Mouse (Mus musculus) forebrain, embryonic 16.5 days (tissue): ENCODE data around the gene Col23a1. TPM values are rescaled to one million over a fixed set of nuclear protein-coding genes. Genes with fewer than 3 reads are reported as not detected.

Experiments used
- ATAC-seq: fragments of 200-750 bp; cut with Nextera tagmentation; 2 replicates; pipeline ENCODE4 v1.8.0; 2017; ENCODE audit warnings: mild to moderate bottlenecking, moderate library complexity
- H3K27ac ChIP-seq: fragments of 300-500 bp; sonication (generic); 2 replicates; pipeline ENCODE4 v1.5.1; 2014; ENCODE audit warnings: low read length, control low read depth
- H3K27me3 ChIP-seq: fragments of 300-500 bp; sonication (generic); replicated peaks from 2 replicates; pipeline ENCODE4 v1.6.1; 2014; ENCODE audit warnings: low read length; ENCODE audit not compliant: control insufficient read depth, insufficient read depth
- H3K36me3 ChIP-seq: fragments of 300-500 bp; sonication (generic); 2 replicates; pipeline ENCODE4 v1.6.1; 2014; ENCODE audit not compliant: control insufficient read depth, insufficient read depth
- H3K4me1 ChIP-seq: fragments of 300-500 bp; sonication (generic); replicated peaks from 2 replicates; pipeline ENCODE4 v1.6.1; 2014; ENCODE audit warnings: low read length; ENCODE audit not compliant: control insufficient read depth, insufficient read depth
- H3K4me2 ChIP-seq: fragments of 300-500 bp; sonication (generic); 2 replicates; pipeline ENCODE4 v1.6.1; 2014; ENCODE audit warnings: mild to moderate bottlenecking, low read length, control low read depth
- H3K4me3 ChIP-seq: fragments of 300-500 bp; sonication (generic); replicated peaks from 2 replicates; pipeline ENCODE4 v1.5.1; 2014; ENCODE audit warnings: mild to moderate bottlenecking, low read length, control low read depth
- H3K9ac ChIP-seq: fragments of 300-500 bp; sonication (generic); replicated peaks from 2 replicates; pipeline ENCODE4 v1.6.1; 2014; ENCODE audit warnings: low read depth, low read length, control low read depth
- H3K9me3 ChIP-seq: fragments of 300-500 bp; sonication (generic); 2 replicates; pipeline ENCODE4 v1.6.1; 2016; ENCODE audit warnings: low read length; ENCODE audit not compliant: control insufficient read depth
- WGBS: fragments of 180-500 bp; shearing (Covaris S2); extraction: QIAGEN DNeasy Blood & Tissue Kit; methylation state at CpG from one replicate; pipeline ENCODE4 v1.1.7; 2014; 5-methylcytosine and 5-hydroxymethylcytosine counted together
- polyA plus RNA-seq: library from polyadenylated mRNA; unstranded; fragments of >200 nt; fragmentation: Nextera tagmentation; extraction: Ambion mirVana; gene quantifications from 2 replicates; pipeline ENCODE4 v1.2.1, GENCODE M21; 2015

Gene Col23a1
- polyA plus RNA-seq, 1 experiment from 2014 or later = 3.0 TPM

GRCm38 (mm10) chr11:51521440-51521839 lies 231.7 kb downstream of the Col23a1 start:
- no peak overlapping the region for H3K4me3 ChIP-seq
- no peak overlapping the region for H3K27ac ChIP-seq
- WGBS = 87% methylated on average over 3 of the region's 3 CpGs
- no peak for ATAC-seq
- H3K9me3 ChIP-seq = no peaks in the 10 kb centered on the region
- no peaks in the 10 kb centered on the region for H3K36me3 ChIP-seq
- H3K4me1 ChIP-seq = 0 out of 2 replicates have a peak, but pooled peaks cover under 1% of the 10 kb centered on the region
- H3K27me3 ChIP-seq = no peaks in the 10 kb centered on the region
- H3K4me2 ChIP-seq = no peak overlapping the region
- H3K9ac ChIP-seq = no peak overlapping the region

GRCm38 (mm10) chr11:51523215-51523614 lies 233.5 kb downstream of the Col23a1 start:
- H3K9me3 ChIP-seq = no peaks in the 10 kb centered on the region
- no peak overlapping the region for H3K4me3 ChIP-seq
- no peak overlapping the region for H3K9ac ChIP-seq
- H3K4me1 ChIP-seq = peaks cover 7% of the 10 kb centered on the region
- ATAC-seq = no peak
- H3K27ac ChIP-seq = no peak overlapping the region
- H3K27me3 ChIP-seq = no peaks in the 10 kb centered on the region
- no peak overlapping the region for H3K4me2 ChIP-seq
- H3K36me3 ChIP-seq = no peaks in the 10 kb centered on the region

GRCm38 (mm10) chr11:51523625-51524024 lies 233.9 kb downstream of the Col23a1 start:
- H3K27me3 ChIP-seq = no peaks in the 10 kb centered on the region
- 86% methylated on average over 9 of the region's 9 CpGs for WGBS
- no peaks in the 10 kb centered on the region for H3K36me3 ChIP-seq
- no peak overlapping the region for H3K27ac ChIP-seq
- no peak for ATAC-seq
- H3K4me3 ChIP-seq = no peak overlapping the region
- H3K4me1 ChIP-seq = peaks cover 7% of the 10 kb centered on the region
- H3K9me3 ChIP-seq = no peaks in the 10 kb centered on the region
- no peak overlapping the region for H3K4me2 ChIP-seq
- H3K9ac ChIP-seq = no peak overlapping the region

GRCm38 (mm10) chr11:51526631-51527161 lies 237.0 kb downstream of the Col23a1 start:
- ATAC-seq = peak; percentile 66; the same call in 1 of the 2 replicates
- 49% methylated on average over 14 of the region's 14 CpGs for WGBS
- Histone ChIP-seq H3K4me2 (no peak overlapping the region), H3K9me3 (no peaks in the 10 kb centered on the region), H3K27ac (peak overlapping the region; percentile 25; the same call in 1 of the 2 replicates), H3K4me3 (no peak overlapping the region), H3K27me3 (no peaks in the 10 kb centered on the region), H3K36me3 (no peaks in the 10 kb centered on the region), H3K9ac (no peak overlapping the region), H3K4me1 (peaks cover 7% of the 10 kb centered on the region)

- Histone ChIP-seq H3K4me3 (no peak overlapping the region), H3K4me1 (no peaks in the 10 kb centered on the region), H3K9ac (no peak overlapping the region), H3K9me3 (no peaks in the 10 kb centered on the region), H3K27ac (no peak overlapping the region), H3K4me2 (no peak overlapping the region), H3K27me3 (no peaks in the 10 kb centered on the region; the same call in 1 of the 2 replicates), H3K36me3 (no peaks in the 10 kb centered on the region)
- no peak for ATAC-seq
- WGBS = 57% methylated on average over 11 of the region's 11 CpGs
These were observed 243.4 kb downstream of the Col23a1 start for GRCm38 (mm10) chr11:51533128-51533533.

- ATAC-seq = no peak
- H3K4me3 ChIP-seq = no peak overlapping the region
- no peaks in the 10 kb centered on the region for H3K4me1 ChIP-seq
- no peaks in the 10 kb centered on the region for H3K36me3 ChIP-seq
- no peaks in the 10 kb centered on the region for H3K9me3 ChIP-seq
- no peak overlapping the region for H3K27ac ChIP-seq
- no peak overlapping the region for H3K4me2 ChIP-seq
- 30% methylated on average over 2 of the region's 2 CpGs for WGBS
- H3K9ac ChIP-seq = no peak overlapping the region
- no peaks in the 10 kb centered on the region; the same call in 1 of the 2 replicates for H3K27me3 ChIP-seq
These were observed 244.6 kb downstream of the Col23a1 start for GRCm38 (mm10) chr11:51534314-51534713.

- no peaks in the 10 kb centered on the region for H3K4me1 ChIP-seq
- ATAC-seq = no peak
- H3K9ac ChIP-seq = no peak overlapping the region
- WGBS = 29% methylated on average over 7 of the region's 7 CpGs
- no peak overlapping the region for H3K4me2 ChIP-seq
- H3K9me3 ChIP-seq = no peaks in the 10 kb centered on the region
- no peak overlapping the region for H3K4me3 ChIP-seq
- H3K36me3 ChIP-seq = no peaks in the 10 kb centered on the region
- no peaks in the 10 kb centered on the region; the same call in 1 of the 2 replicates for H3K27me3 ChIP-seq
- H3K27ac ChIP-seq = no peak overlapping the region
These were observed 248.7 kb downstream of the Col23a1 start for GRCm38 (mm10) chr11:51538388-51538787.

GRCm38 (mm10) chr11:51538919-51539758 lies 249.4 kb downstream of the Col23a1 start:
- ATAC-seq = no peak; the same call in 1 of the 2 replicates
- no peaks in the 10 kb centered on the region; the same call in 1 of the 2 replicates for H3K27me3 ChIP-seq
- no peaks in the 10 kb centered on the region for H3K36me3 ChIP-seq
- no peak overlapping the region for H3K4me3 ChIP-seq
- 54% methylated on average over 13 of the region's 13 CpGs for WGBS
- H3K4me2 ChIP-seq = no peak overlapping the region
- H3K4me1 ChIP-seq = no peaks in the 10 kb centered on the region
- no peak overlapping the region for H3K27ac ChIP-seq
- no peak overlapping the region for H3K9ac ChIP-seq
- H3K9me3 ChIP-seq = no peaks in the 10 kb centered on the region

GRCm38 (mm10) chr11:51539759-51540282 lies 250.1 kb downstream of the Col23a1 start:
- H3K4me2 ChIP-seq = no peak overlapping the region
- H3K9me3 ChIP-seq = no peaks in the 10 kb centered on the region
- no peak overlapping the region for H3K9ac ChIP-seq
- H3K27ac ChIP-seq = no peak overlapping the region
- ATAC-seq = peak; percentile 88
- no peaks in the 10 kb centered on the region; the same call in 1 of the 2 replicates for H3K27me3 ChIP-seq
- H3K4me1 ChIP-seq = no peaks in the 10 kb centered on the region
- no peaks in the 10 kb centered on the region for H3K36me3 ChIP-seq
- 13% methylated on average over 10 of the region's 10 CpGs for WGBS
- no peak overlapping the region for H3K4me3 ChIP-seq
